Comparison of ENCODE assay signal across 7 mouse cellular contexts in the genomic region with DNA sequence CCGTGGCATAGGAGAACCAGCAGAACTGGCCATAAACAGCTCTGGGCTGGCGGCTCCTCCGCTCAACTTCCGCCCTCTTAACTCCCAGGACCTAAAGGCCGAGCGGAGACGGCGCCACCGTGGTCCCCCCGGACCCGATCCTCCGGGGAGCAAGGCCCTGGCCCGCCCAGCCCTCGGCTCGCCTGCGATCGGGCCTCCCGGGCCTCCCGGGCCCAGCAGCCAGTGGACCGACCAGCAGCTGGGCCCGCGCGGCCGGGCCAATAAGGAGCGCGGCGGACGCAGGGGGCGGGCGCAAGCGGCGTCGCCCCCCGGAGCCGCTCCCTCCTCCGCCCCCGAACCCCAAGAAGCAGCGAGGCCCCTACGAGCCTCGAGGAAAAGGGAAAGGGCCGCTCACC. TPM values are rescaled to one million over a fixed set of nuclear protein-coding genes. Genes with fewer than 3 reads are reported as not detected.
A peak's percentile ranks its signal among the peaks of the same experiment; 100 is the strongest.
DNase-seq lines count a peak whose midpoint lies in the region; ATAC-seq lines count a peak whose summit lies in the region.

No protein-coding gene starts in this region.

- peaks cover 13% of the 10 kb centered on the region for H3K4me1 ChIP-seq in embryonic facial prominence, embryonic 10.5 days
- H3K4me1 ChIP-seq in hindbrain, embryonic 14.5 days (replicated peaks; ENCODE audit: control insufficient read depth, insufficient read depth, low read length) = peaks cover 10% of the 10 kb centered on the region
- peaks cover 25% of the 10 kb centered on the region for H3K4me1 ChIP-seq in midbrain, embryonic 12.5 days

- no peaks in the 10 kb centered on the region for H3K9me3 ChIP-seq in embryonic facial prominence, embryonic 10.5 days
- H3K9me3 ChIP-seq in hindbrain, embryonic 14.5 days (ENCODE audit: control insufficient read depth, low read length) = no peaks in the 10 kb centered on the region
- no peaks in the 10 kb centered on the region for H3K9me3 ChIP-seq in midbrain, embryonic 12.5 days

- under 1% methylated on average over 31 of the region's 41 CpGs for WGBS in embryonic facial prominence, embryonic 10.5 days
- 1% methylated on average over 36 of the region's 41 CpGs for WGBS in hindbrain, embryonic 14.5 days
- WGBS in midbrain, embryonic 12.5 days = under 1% methylated on average over 27 of the region's 41 CpGs

- H3K27me3 ChIP-seq in embryonic facial prominence, embryonic 10.5 days (replicated peaks; ENCODE audit: low read depth, poor library complexity, severe bottlenecking) = no peaks in the 10 kb centered on the region
- no peaks in the 10 kb centered on the region for H3K27me3 ChIP-seq in hindbrain, embryonic 14.5 days (ENCODE audit: control insufficient read depth, insufficient read depth, low read length)
- H3K27me3 ChIP-seq in midbrain, embryonic 12.5 days = no peaks in the 10 kb centered on the region

- H3K4me3 ChIP-seq in embryonic facial prominence, embryonic 10.5 days = peak overlapping the region; percentile 96
- peak overlapping the region; percentile 82 for H3K4me3 ChIP-seq in hindbrain, embryonic 14.5 days (replicated peaks; ENCODE audit: low read length)
- H3K4me3 ChIP-seq in midbrain, embryonic 12.5 days = peak overlapping the region; percentile 97

- peak overlapping the region; percentile 93 for H3K4me2 ChIP-seq in hindbrain, embryonic 14.5 days (replicated peaks)
- peak overlapping the region; percentile 93 for H3K4me2 ChIP-seq in midbrain, embryonic 12.5 days (replicated peaks)

- DNase-seq in kidney, postnatal 36 days = peak; percentile 67 to 85
- no peak for DNase-seq in kidney, postnatal 14 days
- DNase-seq in embryonic facial prominence, embryonic 10.5 days (ENCODE audit: low spot score) = no peak
- DNase-seq in hindbrain, embryonic 14.5 days (ENCODE audit: low spot score) = no peak
- DNase-seq in right cerebral cortex, postnatal 36 days (ENCODE audit: low spot score in 2 of 2) = no peak
- DNase-seq in yolk sac, embryonic 10.5 days (ENCODE audit: low spot score) = no peak

- H3K36me3 ChIP-seq in embryonic facial prominence, embryonic 10.5 days (replicated peaks) = peaks cover 49% of the 10 kb centered on the region
- H3K36me3 ChIP-seq in hindbrain, embryonic 14.5 days (replicated peaks; ENCODE audit: control insufficient read depth, insufficient read depth) = peaks cover 23% of the 10 kb centered on the region
- H3K36me3 ChIP-seq in midbrain, embryonic 12.5 days = peaks cover 37% of the 10 kb centered on the region

- peak overlapping the region; percentile 98 for H3K27ac ChIP-seq in embryonic facial prominence, embryonic 10.5 days (replicated peaks)
- H3K27ac ChIP-seq in hindbrain, embryonic 14.5 days = peak overlapping the region; percentile 98
- H3K27ac ChIP-seq in midbrain, embryonic 12.5 days (replicated peaks) = peak overlapping the region; percentile 98

- ATAC-seq in hindbrain, embryonic 14.5 days (ENCODE audit: low FRiP score) = peak; percentile 82
- peak; percentile 76 for ATAC-seq in midbrain, embryonic 12.5 days (ENCODE audit: low FRiP score, low read depth)

- H3K9ac ChIP-seq in hindbrain, embryonic 14.5 days = peak overlapping the region; percentile 89
- H3K9ac ChIP-seq in midbrain, embryonic 12.5 days (replicated peaks) = peak overlapping the region; percentile 97

RNA-seq across cellular contexts. Expression of gene Poldip3, which starts 0.4 kb away (rescaled TPM):
- 181 and 182 TPM in 2 replicates for polyA plus RNA-seq in embryonic facial prominence, embryonic 10.5 days (2016; fragmentation: Nextera tagmentation; extraction: Ambion mirVana)
- polyA plus RNA-seq in hindbrain, embryonic 14.5 days (2014; fragmentation: Nextera tagmentation; extraction: Ambion mirVana) = 143 and 145 TPM in 2 replicates
- 183 and 185 TPM in 2 replicates for polyA plus RNA-seq in midbrain, embryonic 12.5 days (2016; fragmentation: Nextera tagmentation; extraction: Ambion mirVana)

RNA-seq across cellular contexts. Expression of gene Cyb5r3, which starts 23.6 kb away (rescaled TPM):
- polyA plus RNA-seq in embryonic facial prominence, embryonic 10.5 days (2016; fragmentation: Nextera tagmentation; extraction: Ambion mirVana) = 194 and 204 TPM in 2 replicates
- polyA plus RNA-seq in hindbrain, embryonic 14.5 days (2014; fragmentation: Nextera tagmentation; extraction: Ambion mirVana) = 112 and 129 TPM in 2 replicates
- 139 and 148 TPM in 2 replicates for polyA plus RNA-seq in midbrain, embryonic 12.5 days (2016; fragmentation: Nextera tagmentation; extraction: Ambion mirVana)

RNA-seq across cellular contexts. Expression of gene Rrp7a, which starts 26.2 kb away (rescaled TPM):
- 87.2 and 90.4 TPM in 2 replicates for polyA plus RNA-seq in embryonic facial prominence, embryonic 10.5 days (2016; fragmentation: Nextera tagmentation; extraction: Ambion mirVana)
- 64.7 and 68.2 TPM in 2 replicates for polyA plus RNA-seq in hindbrain, embryonic 14.5 days (2014; fragmentation: Nextera tagmentation; extraction: Ambion mirVana)
- polyA plus RNA-seq in midbrain, embryonic 12.5 days (2016; fragmentation: Nextera tagmentation; extraction: Ambion mirVana) = 64.6 and 73.9 TPM in 2 replicates

RNA-seq across cellular contexts. Expression of gene Serhl, which starts 59.5 kb away (rescaled TPM):
- polyA plus RNA-seq in embryonic facial prominence, embryonic 10.5 days (2016; fragmentation: Nextera tagmentation; extraction: Ambion mirVana) = 49.0 and 50.5 TPM in 2 replicates
- 31.4 and 34.8 TPM in 2 replicates for polyA plus RNA-seq in hindbrain, embryonic 14.5 days (2014; fragmentation: Nextera tagmentation; extraction: Ambion mirVana)
- polyA plus RNA-seq in midbrain, embryonic 12.5 days (2016; fragmentation: Nextera tagmentation; extraction: Ambion mirVana) = 42.6 and 43.0 TPM in 2 replicates

Comparison
In these comparisons a context has a peak if more than half of its experiments do, and no peak if none do; other contexts are left out.
1. DNase-seq: peak in kidney, postnatal 36 days (2 of 2); none in kidney, postnatal 14 days (single experiment), embryonic facial prominence, embryonic 10.5 days (single experiment), hindbrain, embryonic 14.5 days (single experiment), right cerebral cortex, postnatal 36 days (0 of 2) and yolk sac, embryonic 10.5 days (single experiment).
2. Peak in every context shown above with its lines, with median percentiles within 50 percentile points of each other: H3K27ac ChIP-seq and H3K4me3 ChIP-seq.